Mouse (Mus musculus) ES-E14 (cell line): ENCODE results near the gene Phf7.

Experiments used
- CHD2 ChIP-seq: IDR thresholded peaks from 2 replicates; pipeline ENCODE4 v1.6.1; 2014; ENCODE audit warnings: mild to moderate bottlenecking, low read depth, low read length, inconsistent platforms
- HCFC1 ChIP-seq: IDR thresholded peaks from 2 replicates; pipeline ENCODE4 v1.6.1; 2012; ENCODE audit warnings: low read length, inconsistent platforms, borderline replicate concordance; ENCODE audit not compliant: insufficient read depth
- MAFK ChIP-seq: IDR thresholded peaks from 2 replicates; pipeline ENCODE4 v1.6.1; 2014; ENCODE audit warnings: mild to moderate bottlenecking, low read depth, low read length, inconsistent platforms; ENCODE audit not compliant: insufficient read depth
- ZNF384 ChIP-seq: IDR thresholded peaks from 2 replicates; pipeline ENCODE4 v1.6.1; 2012; ENCODE audit warnings: low read depth, low read length, inconsistent platforms

DNA sequence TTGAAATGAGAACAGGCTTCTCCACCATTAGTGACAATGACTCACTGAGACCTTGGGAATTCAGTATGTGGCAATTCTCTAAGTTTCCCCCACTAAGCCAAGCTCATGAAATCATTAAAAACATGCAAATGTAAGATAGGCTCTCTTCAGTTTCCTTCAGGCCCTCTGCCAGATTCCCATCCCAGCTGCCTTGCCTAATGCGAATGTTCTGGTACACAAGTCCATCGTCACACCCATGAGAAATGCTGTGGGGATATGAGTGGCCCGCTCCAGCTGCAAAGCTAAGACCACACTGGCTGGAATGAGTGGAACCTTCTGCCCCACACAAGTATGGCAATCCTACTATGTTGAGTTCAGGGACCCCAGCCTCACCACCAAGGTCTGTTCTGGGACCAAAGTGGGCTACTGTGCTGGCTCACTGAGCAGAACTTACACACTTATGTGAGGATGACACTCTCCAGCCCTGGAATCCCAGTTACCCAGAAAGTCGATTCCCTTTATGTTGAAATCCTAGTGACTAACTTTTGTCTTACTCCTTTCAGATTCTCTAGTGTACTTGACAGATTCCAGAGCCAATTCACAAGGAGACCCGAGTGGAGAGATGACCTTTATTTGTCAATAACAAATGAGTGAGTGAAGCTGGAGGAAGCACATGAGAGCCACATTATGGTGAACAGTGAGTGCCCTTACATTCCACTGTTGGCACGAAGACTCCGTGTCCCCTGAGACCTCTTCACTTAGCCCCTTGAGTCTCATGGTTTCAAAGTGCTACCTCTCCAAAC is 13.8 kb downstream of the Phf7 start:
- TF ChIP-seq HCFC1 (no peak), MAFK (no peak), ZNF384 (no peak), CHD2 (no peak)
